Mouse (Mus musculus) Muller cell, postnatal 12 days (primary cell): ENCODE results near the gene Ciita.

Source experiments
- DNase-seq: peaks from one replicate; pipeline ENCODE4 v3.0.0-alpha.2; 2015; ENCODE audit errors: inconsistent ontology term

Ciita gene

GRCm38 (mm10) chr16:10471950-10472349 is 7.9 kb upstream of the Ciita start:
- DNase-seq: no peak

DNA sequence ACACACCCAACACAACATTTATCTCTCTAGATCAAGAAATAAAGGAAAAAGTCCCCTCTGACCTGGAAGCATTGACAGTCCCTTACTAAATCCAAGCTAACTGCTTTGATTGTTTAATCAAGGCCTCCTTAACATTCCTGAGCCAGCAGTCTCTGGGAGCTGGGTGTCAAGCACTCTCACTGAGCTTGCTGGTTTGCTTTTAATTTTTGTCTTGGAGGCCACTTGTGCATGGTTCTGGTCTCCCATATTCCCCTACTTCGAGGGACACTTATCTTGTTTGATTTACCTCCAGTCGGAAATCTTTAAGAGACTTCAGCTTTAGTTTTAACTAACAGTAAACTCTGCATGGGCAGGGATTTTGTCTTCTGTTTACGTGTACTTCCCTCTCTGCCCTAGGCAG is 4.9 kb upstream of the Ciita start:
- DNase-seq: no peak

DNA sequence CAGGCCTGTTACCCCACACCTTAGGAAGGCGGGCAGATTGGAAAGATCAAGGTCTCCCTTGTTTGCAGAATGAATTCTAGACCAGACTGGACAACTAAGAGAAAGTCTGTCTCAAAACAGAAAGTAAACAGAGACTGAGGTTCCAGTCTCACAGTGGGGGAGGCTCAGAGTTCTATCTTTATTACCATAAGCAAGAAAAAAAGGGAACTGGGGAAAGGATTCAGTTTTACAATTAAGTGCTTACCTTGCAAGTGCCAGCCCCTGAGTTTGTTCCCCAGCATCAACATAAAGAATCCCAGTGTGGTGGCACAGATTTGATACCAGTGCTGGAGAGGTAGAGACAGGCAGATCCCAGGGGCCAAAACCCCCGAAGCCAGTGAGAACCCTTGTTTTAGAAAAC is 3.9 kb upstream of the Ciita start:
- no peak for DNase-seq

DNA sequence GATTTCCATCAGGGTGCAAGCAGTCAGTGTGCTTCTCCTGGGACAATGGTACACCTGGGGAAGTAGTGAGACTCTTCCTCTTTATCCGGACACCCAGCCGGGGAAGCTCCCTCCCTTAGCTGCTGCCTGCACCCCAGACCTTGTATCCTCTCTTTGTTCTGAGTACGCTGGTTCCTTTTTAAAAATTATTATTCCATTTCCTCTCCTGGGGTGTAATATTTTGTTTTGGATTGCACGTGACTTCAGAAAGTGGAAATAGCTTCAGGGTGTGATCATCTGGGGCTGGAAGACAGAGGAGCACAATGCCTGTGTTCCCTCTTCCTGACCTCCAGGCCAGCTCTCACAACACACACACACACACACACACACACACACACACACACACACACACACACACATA is 2.5 kb downstream of the Ciita start:
- DNase-seq: no peak

- no peak for DNase-seq
These were observed 7.1 kb downstream of the Ciita start for GRCm38 (mm10) chr16:10486993-10487392.

GRCm38 (mm10) chr16:10487895-10488493 is 8.1 kb downstream of the Ciita start:
- DNase-seq: no peak

DNA sequence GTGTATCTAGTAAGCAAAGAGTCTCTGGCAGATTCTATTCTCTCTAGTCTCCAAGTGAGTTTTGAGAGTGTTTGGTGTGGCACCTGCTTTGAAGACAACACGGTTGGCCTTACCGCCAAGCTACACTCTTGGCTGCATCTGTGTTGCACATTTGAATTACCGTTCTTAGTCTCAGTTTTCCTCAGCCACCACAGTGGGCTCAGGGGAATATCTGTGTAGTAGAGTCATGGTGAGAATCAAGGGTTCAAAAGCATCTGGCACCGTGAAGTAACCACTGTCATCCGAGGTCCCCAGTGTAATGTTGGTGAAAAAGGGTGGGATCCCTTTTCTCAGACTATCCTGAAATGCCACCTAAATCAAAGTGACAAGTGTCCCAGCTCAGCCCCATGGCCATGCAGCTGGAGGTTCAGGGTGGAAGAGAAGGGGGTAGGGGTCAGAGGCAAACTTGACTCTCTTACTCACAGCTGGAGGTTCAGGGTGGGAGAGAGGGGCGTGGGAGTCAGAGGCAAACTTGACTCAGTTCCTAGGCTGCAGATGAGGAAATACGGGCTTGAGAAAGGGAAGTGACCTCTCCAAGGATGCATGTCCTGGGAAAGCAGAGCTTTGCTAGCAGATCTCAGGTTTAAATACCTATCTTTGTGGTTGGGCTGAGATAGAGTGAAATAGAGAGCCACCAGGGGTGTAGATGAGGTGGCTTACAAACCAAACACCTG is 9.1 kb downstream of the Ciita start:
- DNase-seq: no peak

- DNase-seq: peak; percentile 12
These were observed 9.6 kb downstream of the Ciita start for GRCm38 (mm10) chr16:10489483-10489882.

GRCm38 (mm10) chr16:10489904-10490457 is 10.1 kb downstream of the Ciita start:
- no peak for DNase-seq

- DNase-seq: no peak
These were observed 10.8 kb downstream of the Ciita start for GRCm38 (mm10) chr16:10490503-10491150.

- DNase-seq: no peak
These were observed 11.9 kb downstream of the Ciita start for GRCm38 (mm10) chr16:10491716-10492115.

- no peak for DNase-seq
These were observed 12.7 kb downstream of the Ciita start for GRCm38 (mm10) chr16:10492587-10492986.

- no peak for DNase-seq
These were observed 16.0 kb downstream of the Ciita start for GRCm38 (mm10) chr16:10495824-10496298.

GRCm38 (mm10) chr16:10498096-10498602 is 18.3 kb downstream of the Ciita start:
- DNase-seq: peak; percentile 50

GRCm38 (mm10) chr16:10499122-10499521 is 19.3 kb downstream of the Ciita start:
- no peak for DNase-seq

DNA sequence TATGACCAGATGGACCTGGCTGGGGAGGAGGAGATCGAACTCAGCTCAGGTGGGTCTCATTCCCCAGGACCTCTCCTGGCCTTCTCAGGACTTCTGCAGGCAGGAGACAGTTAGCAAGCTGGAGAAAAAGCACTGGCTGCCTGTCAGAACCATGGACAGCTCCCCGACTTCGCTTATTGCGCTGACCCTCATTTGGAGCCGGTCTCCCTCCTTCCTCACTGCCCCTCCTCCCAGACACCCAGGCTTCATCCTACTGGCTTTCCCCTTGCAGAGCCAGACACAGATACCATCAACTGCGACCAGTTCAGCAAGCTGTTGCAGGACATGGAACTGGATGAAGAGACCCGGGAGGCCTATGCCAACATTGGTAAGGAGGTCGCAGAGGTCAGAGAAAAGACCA is 22.0 kb downstream of the Ciita start:
- peak; percentile 51 for DNase-seq

- no peak for DNase-seq
These were observed 23.2 kb downstream of the Ciita start for GRCm38 (mm10) chr16:10503058-10503457.

DNA sequence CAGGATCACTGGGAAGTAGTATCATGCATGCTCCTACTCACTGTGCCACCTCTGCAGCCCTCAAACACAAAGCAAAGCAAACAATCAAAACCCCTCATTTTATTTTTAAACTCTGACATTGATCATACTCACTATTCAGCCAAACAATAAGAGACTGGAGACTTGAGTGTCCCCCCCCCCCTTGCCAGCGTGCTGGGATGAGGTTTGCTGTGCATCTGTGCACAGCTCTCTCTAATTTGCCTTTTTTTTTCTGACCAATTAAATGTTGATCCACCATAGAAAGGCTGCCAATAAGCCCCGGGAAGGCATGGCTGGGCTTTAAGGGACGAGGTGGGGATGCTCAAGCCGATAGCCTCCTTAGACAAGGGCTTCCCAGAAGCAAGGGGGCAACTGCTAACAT is 27.6 kb downstream of the Ciita start:
- DNase-seq: no peak

DNA sequence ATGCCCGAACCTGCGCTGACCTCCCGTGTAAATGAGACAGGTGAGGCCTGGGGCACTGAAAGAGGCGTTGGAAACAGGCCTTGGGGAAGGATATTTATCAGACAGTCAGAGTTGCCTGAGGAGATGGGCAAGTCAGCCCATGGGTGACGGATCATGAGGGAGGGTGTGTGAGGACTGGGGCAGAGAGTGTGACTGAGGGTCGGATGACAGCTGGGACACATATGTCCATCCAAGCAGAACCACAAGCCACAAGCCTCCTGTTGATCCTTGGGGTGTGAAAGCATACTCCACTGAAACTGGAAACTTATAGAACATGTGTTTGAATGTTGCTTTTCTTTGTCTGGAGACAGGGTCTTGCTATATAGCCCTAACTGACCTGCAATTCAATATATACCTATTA is 28.8 kb downstream of the Ciita start:
- DNase-seq: no peak

DNA sequence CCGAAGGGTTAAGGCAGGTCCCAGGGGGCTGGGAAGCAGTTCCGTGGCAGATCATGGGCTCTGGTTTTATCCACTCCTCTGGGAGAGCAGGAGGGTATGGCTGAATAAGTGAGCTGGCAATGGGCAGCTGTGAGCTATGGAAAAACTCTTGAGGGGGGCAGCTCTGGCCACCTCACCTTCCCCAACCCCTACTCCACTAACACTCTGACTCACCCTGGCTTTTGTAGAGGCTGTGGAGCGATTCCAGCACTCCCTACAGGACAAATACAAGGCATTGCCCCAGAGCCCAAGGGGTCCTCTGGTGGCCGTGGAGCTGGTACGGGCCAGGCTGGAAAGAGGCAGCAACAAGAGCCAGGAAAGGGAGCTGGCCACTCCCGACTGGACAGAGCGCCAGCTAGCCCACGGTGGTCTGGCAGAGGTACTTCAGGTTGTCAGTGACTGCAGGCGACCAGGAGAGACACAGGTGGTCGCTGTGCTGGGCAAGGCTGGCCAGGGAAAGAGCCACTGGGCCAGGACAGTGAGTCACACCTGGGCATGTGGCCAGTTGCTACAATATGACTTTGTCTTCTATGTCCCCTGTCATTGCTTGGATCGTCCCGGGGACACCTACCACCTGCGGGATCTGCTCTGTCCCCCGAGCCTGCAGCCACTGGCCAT is 30.7 kb downstream of the Ciita start:
- peak; percentile 66 for DNase-seq

GRCm38 (mm10) chr16:10511134-10511520 is 31.3 kb downstream of the Ciita start:
- no peak for DNase-seq
